Mouse (Mus musculus) neural tube, embryonic 15.5 days (tissue): ENCODE results near the gene Nipal4. TPM values are rescaled to one million over a fixed set of nuclear protein-coding genes. Genes with fewer than 3 reads are reported as not detected.

Experiments used
- ATAC-seq: fragments of 200-750 bp; cut with Nextera tagmentation; 2 replicates; pipeline ENCODE4 v1.8.0; 2017; ENCODE audit warnings: mild to moderate bottlenecking, moderate TSS enrichment, moderate library complexity; ENCODE audit not compliant: low FRiP score
- H3K27ac ChIP-seq: fragments of 300-500 bp; sonication (generic); replicated peaks from 2 replicates; pipeline ENCODE4 v1.5.1; 2015; ENCODE audit warnings: mild to moderate bottlenecking, inconsistent platforms
- H3K27me3 ChIP-seq: fragments of 300-500 bp; sonication (generic); replicated peaks from 2 replicates; pipeline ENCODE4 v1.6.1; 2015; ENCODE audit warnings: inconsistent platforms
- H3K36me3 ChIP-seq: fragments of 300-500 bp; sonication (generic); 2 replicates; pipeline ENCODE4 v1.6.1; 2015; ENCODE audit warnings: inconsistent platforms
- H3K4me1 ChIP-seq: fragments of 300-500 bp; sonication (generic); 2 replicates; pipeline ENCODE4 v1.6.1; 2015; ENCODE audit warnings: inconsistent platforms
- H3K4me2 ChIP-seq: fragments of 300-500 bp; sonication (generic); 2 replicates; pipeline ENCODE4 v1.6.1; 2015; ENCODE audit warnings: inconsistent platforms, mild to moderate bottlenecking, moderate library complexity
- H3K4me3 ChIP-seq: fragments of 300-500 bp; sonication (generic); replicated peaks from 2 replicates; pipeline ENCODE4 v1.5.1; 2015; ENCODE audit warnings: mild to moderate bottlenecking, inconsistent platforms
- H3K9ac ChIP-seq: fragments of 300-500 bp; sonication (generic); replicated peaks from 2 replicates; pipeline ENCODE4 v1.6.1; 2015; ENCODE audit warnings: mild to moderate bottlenecking, inconsistent platforms
- H3K9me3 ChIP-seq: fragments of 300-500 bp; sonication (generic); replicated peaks from 2 replicates; pipeline ENCODE4 v1.6.1; 2016; ENCODE audit warnings: inconsistent platforms
- WGBS: fragments of 180-500 bp; shearing (Covaris S2); methylation state at CpG from one replicate; pipeline ENCODE4 v1.1.7; 2015; ENCODE audit warnings: mixed read lengths; 5-methylcytosine and 5-hydroxymethylcytosine counted together
- polyA plus RNA-seq: library from polyadenylated mRNA; unstranded; fragments of >200 nt; fragmentation: Nextera tagmentation; extraction: Ambion mirVana; gene quantifications from 2 replicates; pipeline ENCODE4 v1.2.1, GENCODE M21; 2015

The Nipal4 gene
- polyA plus RNA-seq, 1 experiment from 2014 or later = 0.15 TPM

- H3K4me2 ChIP-seq = no peak overlapping the region
- H3K4me3 ChIP-seq = no peak overlapping the region
- no peaks in the 10 kb centered on the region for H3K9me3 ChIP-seq
- no peak for ATAC-seq
- 95% methylated on average over 12 of the region's 12 CpGs for WGBS
- H3K27ac ChIP-seq = no peak overlapping the region
- peaks cover 38% of the 10 kb centered on the region for H3K36me3 ChIP-seq
- H3K27me3 ChIP-seq = no peaks in the 10 kb centered on the region
- no peak overlapping the region for H3K9ac ChIP-seq
- H3K4me1 ChIP-seq = no peaks in the 10 kb centered on the region
These were observed 41.0 kb downstream of the Nipal4 start for GRCm38 (mm10) chr11:46125093-46125834.

- no peaks in the 10 kb centered on the region for H3K4me1 ChIP-seq
- H3K4me3 ChIP-seq = no peak overlapping the region
- no peak overlapping the region for H3K27ac ChIP-seq
- no peak for ATAC-seq
- no peak overlapping the region for H3K4me2 ChIP-seq
- H3K9ac ChIP-seq = no peak overlapping the region
- WGBS = 93% methylated on average over 8 of the region's 8 CpGs
- no peaks in the 10 kb centered on the region for H3K9me3 ChIP-seq
- H3K36me3 ChIP-seq = peaks cover 42% of the 10 kb centered on the region
- no peaks in the 10 kb centered on the region for H3K27me3 ChIP-seq
These were observed 42.9 kb downstream of the Nipal4 start for GRCm38 (mm10) chr11:46123328-46123866.

- no peak for ATAC-seq
- Histone ChIP-seq H3K9ac (no peak overlapping the region), H3K36me3 (peaks cover 45% of the 10 kb centered on the region), H3K4me1 (no peaks in the 10 kb centered on the region), H3K27ac (no peak overlapping the region), H3K4me3 (no peak overlapping the region), H3K9me3 (no peaks in the 10 kb centered on the region), H3K27me3 (no peaks in the 10 kb centered on the region), H3K4me2 (no peak overlapping the region)
- WGBS = 67% methylated on average over 4 of the region's 4 CpGs
These were observed 43.4 kb downstream of the Nipal4 start for GRCm38 (mm10) chr11:46122875-46123274.

- WGBS = 87% methylated on average over 4 of the region's 4 CpGs
- H3K9me3 ChIP-seq = no peaks in the 10 kb centered on the region
- ATAC-seq = no peak
- H3K27ac ChIP-seq = no peak overlapping the region
- H3K9ac ChIP-seq = no peak overlapping the region
- H3K4me1 ChIP-seq = no peaks in the 10 kb centered on the region
- H3K4me2 ChIP-seq = no peak overlapping the region
- no peaks in the 10 kb centered on the region for H3K27me3 ChIP-seq
- no peak overlapping the region for H3K4me3 ChIP-seq
- H3K36me3 ChIP-seq = peaks cover 35% of the 10 kb centered on the region
These were observed 44.6 kb downstream of the Nipal4 start for GRCm38 (mm10) chr11:46121666-46122065.

- 89% methylated on average over 10 of the region's 10 CpGs for WGBS
- peaks cover 28% of the 10 kb centered on the region for H3K36me3 ChIP-seq
- no peaks in the 10 kb centered on the region for H3K27me3 ChIP-seq
- H3K4me1 ChIP-seq = no peaks in the 10 kb centered on the region
- no peak overlapping the region for H3K27ac ChIP-seq
- H3K9ac ChIP-seq = no peak overlapping the region
- H3K9me3 ChIP-seq = no peaks in the 10 kb centered on the region
- H3K4me3 ChIP-seq = no peak overlapping the region
- no peak for ATAC-seq
- no peak overlapping the region for H3K4me2 ChIP-seq
These were observed 46.2 kb downstream of the Nipal4 start for GRCm38 (mm10) chr11:46120084-46120483.

- WGBS = 32% methylated on average over 4 of the region's 4 CpGs
- Histone ChIP-seq H3K9ac (no peak overlapping the region), H3K27me3 (no peaks in the 10 kb centered on the region), H3K4me1 (no peaks in the 10 kb centered on the region), H3K27ac (no peak overlapping the region), H3K4me3 (no peak overlapping the region), H3K4me2 (no peak overlapping the region), H3K36me3 (peaks cover 29% of the 10 kb centered on the region), H3K9me3 (no peaks in the 10 kb centered on the region)
- ATAC-seq = no peak
These were observed 46.7 kb downstream of the Nipal4 start for GRCm38 (mm10) chr11:46119624-46120023.

GRCm38 (mm10) chr11:46116510-46116909 lies 49.8 kb downstream of the Nipal4 start:
- 89% methylated on average over 2 of the region's 2 CpGs for WGBS
- peaks cover 31% of the 10 kb centered on the region for H3K36me3 ChIP-seq
- no peak for ATAC-seq

GRCm38 (mm10) chr11:46115411-46116173 lies 50.7 kb downstream of the Nipal4 start:
- Histone ChIP-seq H3K27me3 (no peaks in the 10 kb centered on the region), H3K9me3 (no peaks in the 10 kb centered on the region), H3K4me2 (no peak overlapping the region), H3K4me3 (no peak overlapping the region), H3K36me3 (peaks cover 27% of the 10 kb centered on the region), H3K4me1 (no peaks in the 10 kb centered on the region), H3K9ac (no peak overlapping the region), H3K27ac (no peak overlapping the region)
- WGBS = 70% methylated on average over 9 of the region's 9 CpGs
- no peak for ATAC-seq

More at GRCm38 (mm10) chr11:46116510-46116909, 49.8 kb downstream of the Nipal4 start:
- Histone ChIP-seq H3K9ac (no peak overlapping the region), H3K4me1 (no peaks in the 10 kb centered on the region), H3K27ac (no peak overlapping the region), H3K9me3 (no peaks in the 10 kb centered on the region), H3K27me3 (no peaks in the 10 kb centered on the region), H3K4me3 (no peak overlapping the region), H3K4me2 (no peak overlapping the region)

- Histone ChIP-seq H3K27ac (no peak overlapping the region), H3K4me3 (no peak overlapping the region), H3K4me1 (no peaks in the 10 kb centered on the region), H3K27me3 (no peaks in the 10 kb centered on the region), H3K9ac (no peak overlapping the region), H3K36me3 (peaks cover 27% of the 10 kb centered on the region), H3K9me3 (no peaks in the 10 kb centered on the region), H3K4me2 (no peak overlapping the region)
- 66% methylated on average over 4 of the region's 4 CpGs for WGBS
- ATAC-seq = no peak
These were observed 51.3 kb downstream of the Nipal4 start for GRCm38 (mm10) chr11:46115011-46115410.

- WGBS = 90% methylated on average over 7 of the region's 7 CpGs
- Histone ChIP-seq H3K9me3 (no peaks in the 10 kb centered on the region), H3K4me3 (no peak overlapping the region), H3K4me1 (no peaks in the 10 kb centered on the region), H3K9ac (no peak overlapping the region), H3K27me3 (no peaks in the 10 kb centered on the region), H3K36me3 (peaks cover 26% of the 10 kb centered on the region), H3K27ac (no peak overlapping the region), H3K4me2 (no peak overlapping the region)
- no peak for ATAC-seq
These were observed 52.1 kb downstream of the Nipal4 start for GRCm38 (mm10) chr11:46114221-46114620.

GRCm38 (mm10) chr11:46113211-46113610 lies 53.1 kb downstream of the Nipal4 start:
- Histone ChIP-seq H3K4me2 (no peak overlapping the region), H3K9me3 (no peaks in the 10 kb centered on the region), H3K4me1 (no peaks in the 10 kb centered on the region), H3K4me3 (no peak overlapping the region), H3K36me3 (peaks cover 16% of the 10 kb centered on the region), H3K27me3 (no peaks in the 10 kb centered on the region), H3K9ac (no peak overlapping the region), H3K27ac (no peak overlapping the region)
- no peak for ATAC-seq
- WGBS = 81% methylated on average over 3 of the region's 3 CpGs

GRCm38 (mm10) chr11:46110945-46111287 lies 55.4 kb downstream of the Nipal4 start:
- WGBS = 82% methylated on average over 1 of the region's 1 CpGs
- H3K27me3 ChIP-seq = no peaks in the 10 kb centered on the region
- no peak for ATAC-seq
- no peaks in the 10 kb centered on the region for H3K4me1 ChIP-seq
- no peak overlapping the region for H3K4me3 ChIP-seq
- no peak overlapping the region for H3K9ac ChIP-seq
- no peaks in the 10 kb centered on the region for H3K9me3 ChIP-seq
- peaks cover 15% of the 10 kb centered on the region for H3K36me3 ChIP-seq
- no peak overlapping the region for H3K4me2 ChIP-seq
- H3K27ac ChIP-seq = no peak overlapping the region
